Mouse (Mus musculus) MEL (cell line): ENCODE measurements around the gene Tas2r143. TPM values are rescaled to one million over a fixed set of nuclear protein-coding genes. Genes with fewer than 3 reads are reported as not detected.

Experiments used
- DNase-seq: peaks from one replicate; pipeline ENCODE4 v3.0.0; 2011; ENCODE audit warnings: low read depth, low spot score
- H3K27ac ChIP-seq: 2 replicates; pipeline ENCODE4 v1.5.1; 2012; ENCODE audit warnings: low read depth, mild to moderate bottlenecking, control low read depth, low read length, moderate library complexity; ENCODE audit not compliant: control insufficient read depth
- H3K27me3 ChIP-seq, 2 experiments: fragments of 150-350 bp in 1 of 2; sonication (generic) in 1 of 2; 2 replicates each; pipeline ENCODE4 v1.6.1; 2012; ENCODE audit warnings: low read length in 2 of 2, mild to moderate bottlenecking in 2 of 2, improper control_type of control experiment in 1 of 2, moderate library complexity in 1 of 2; ENCODE audit not compliant: insufficient read depth in 2 of 2, control insufficient read depth in 1 of 2
- H3K36me3 ChIP-seq, 2 experiments: 2 replicates each; pipeline ENCODE4 v1.6.1; 2012 to 2014; ENCODE audit warnings: low read length in 2 of 2, improper control_type of control experiment in 1 of 2, inconsistent platforms in 1 of 2, mild to moderate bottlenecking in 1 of 2; ENCODE audit not compliant: insufficient read depth in 2 of 2, control insufficient read depth in 1 of 2
- H3K4me1 ChIP-seq, 2 experiments: fragments of 150-350 bp in 1 of 2; sonication (generic) in 1 of 2; 2 replicates each; pipeline ENCODE4 v1.6.1; 2012; ENCODE audit warnings: low read length in 2 of 2, improper control_type of control experiment in 1 of 2, mild to moderate bottlenecking in 1 of 2; ENCODE audit not compliant: insufficient read depth in 2 of 2, control insufficient read depth in 1 of 2
- H3K4me3 ChIP-seq, 2 experiments: fragments of 150-350 bp in 1 of 2; sonication (generic) in 1 of 2; 2 replicates each; pipeline ENCODE4 v1.5.1; 2012; ENCODE audit warnings: low read depth in 2 of 2, low read length in 2 of 2, mild to moderate bottlenecking in 2 of 2, moderate library complexity in 2 of 2, control low read depth in 1 of 2, improper control_type of control experiment in 1 of 2; ENCODE audit not compliant: control insufficient read depth in 1 of 2, insufficient read depth in 1 of 2
- H3K79me2 ChIP-seq: 2 replicates; pipeline ENCODE4 v1.6.1; 2012; ENCODE audit warnings: mild to moderate bottlenecking, low read length, moderate library complexity; ENCODE audit not compliant: control insufficient read depth, poor library complexity, insufficient read depth
- H3K9ac ChIP-seq: 2 replicates; pipeline ENCODE4 v1.6.1; 2012; ENCODE audit warnings: low read depth, mild to moderate bottlenecking, control low read depth, low read length, moderate library complexity; ENCODE audit not compliant: control insufficient read depth, poor library complexity, severe bottlenecking
- H3K9me3 ChIP-seq: fragments of 150-350 bp; sonication (generic); replicated peaks from 2 replicates; pipeline ENCODE4 v1.6.1; 2012; ENCODE audit warnings: mild to moderate bottlenecking, low read length, improper control_type of control experiment, moderate library complexity; ENCODE audit not compliant: insufficient read depth
- BHLHE40 ChIP-seq: IDR thresholded peaks from 2 replicates; pipeline ENCODE4 v1.6.1; 2012; ENCODE audit warnings: low read depth, mild to moderate bottlenecking, inconsistent platforms, low read length, improper control_type of control experiment, borderline replicate concordance
- CHD1 ChIP-seq: IDR thresholded peaks from 2 replicates; pipeline ENCODE4 v1.6.1; 2012; ENCODE audit warnings: low read depth, mild to moderate bottlenecking, inconsistent platforms, low read length, improper control_type of control experiment
- CHD2 ChIP-seq: IDR thresholded peaks from 2 replicates; pipeline ENCODE4 v1.6.1; 2011; ENCODE audit warnings: low read length, improper control_type of control experiment
- ELF1 ChIP-seq: IDR thresholded peaks from 2 replicates; pipeline ENCODE4 v1.6.1; 2014; ENCODE audit warnings: low read depth, mild to moderate bottlenecking, inconsistent platforms, low read length, improper control_type of control experiment, moderate library complexity
- EP300 ChIP-seq, 2 experiments: IDR thresholded peaks; 2 replicates each; pipeline ENCODE4 v1.6.1; 2011; ENCODE audit warnings: improper control_type of control experiment in 2 of 2, low read length in 2 of 2, low read depth in 1 of 2, mild to moderate bottlenecking in 1 of 2
- ETS1 ChIP-seq: IDR thresholded peaks from 2 replicates; pipeline ENCODE4 v1.6.1; 2012; ENCODE audit warnings: low read depth, mild to moderate bottlenecking, inconsistent platforms, low read length, improper control_type of control experiment, moderate library complexity
- GABPA ChIP-seq: IDR thresholded peaks from 2 replicates; pipeline ENCODE4 v1.6.1; 2012; ENCODE audit warnings: low read depth, mild to moderate bottlenecking, inconsistent platforms, low read length, improper control_type of control experiment, moderate library complexity
- GATA1 ChIP-seq: IDR thresholded peaks from 2 replicates; pipeline ENCODE4 v1.6.1; 2011; ENCODE audit warnings: low read depth, low read length, improper control_type of control experiment
- HCFC1 ChIP-seq: IDR thresholded peaks from 2 replicates; pipeline ENCODE4 v1.6.1; 2012; ENCODE audit warnings: low read depth, mild to moderate bottlenecking, inconsistent platforms, low read length, improper control_type of control experiment, moderate library complexity
- JUND ChIP-seq: IDR thresholded peaks from 2 replicates; pipeline ENCODE4 v1.6.1; 2011; ENCODE audit warnings: low read depth, mild to moderate bottlenecking, improper control_type of control experiment, low read length
- MAFK ChIP-seq: IDR thresholded peaks from 2 replicates; pipeline ENCODE4 v1.6.1; 2011; ENCODE audit warnings: low read depth, mild to moderate bottlenecking, low read length, improper control_type of control experiment, borderline replicate concordance
- MAX ChIP-seq: IDR thresholded peaks from 2 replicates; pipeline ENCODE4 v1.6.1; 2011; ENCODE audit warnings: low read length, improper control_type of control experiment
- MXI1 ChIP-seq: IDR thresholded peaks from 2 replicates; pipeline ENCODE4 v1.6.1; 2011; ENCODE audit warnings: mild to moderate bottlenecking, low read depth, low read length, improper control_type of control experiment
- NELFE ChIP-seq: IDR thresholded peaks from 2 replicates; pipeline ENCODE4 v1.6.1; 2011; ENCODE audit warnings: low read depth, low read length, improper control_type of control experiment
- NRF1 ChIP-seq: IDR thresholded peaks from 2 replicates; pipeline ENCODE4 v1.6.1; 2014; ENCODE audit warnings: low read depth, mild to moderate bottlenecking, inconsistent platforms, low read length, improper control_type of control experiment, moderate library complexity; ENCODE audit not compliant: poor library complexity, insufficient read depth, severe bottlenecking
- POLR2AphosphoS5 ChIP-seq: IDR thresholded peaks from 2 replicates; pipeline ENCODE4 v1.6.1; 2012; ENCODE audit warnings: low read depth, borderline replicate concordance, mild to moderate bottlenecking, inconsistent platforms, low read length, moderate library complexity, mixed read lengths
- RCOR1 ChIP-seq: IDR thresholded peaks from 2 replicates; pipeline ENCODE4 v1.6.1; 2012; ENCODE audit warnings: low read depth, mild to moderate bottlenecking, inconsistent platforms, low read length, improper control_type of control experiment
- SIN3A ChIP-seq: IDR thresholded peaks from 2 replicates; pipeline ENCODE4 v1.6.1; 2012; ENCODE audit warnings: low read length, improper control_type of control experiment, inconsistent platforms
- TAL1 ChIP-seq: IDR thresholded peaks from 2 replicates; pipeline ENCODE4 v1.6.1; 2012; ENCODE audit warnings: mild to moderate bottlenecking, inconsistent platforms, low read length, moderate library complexity, mixed read lengths
- TBP ChIP-seq: IDR thresholded peaks from 2 replicates; pipeline ENCODE4 v1.8.0; 2011; ENCODE audit warnings: low read depth, low read length, improper control_type of control experiment
- USF1 ChIP-seq: IDR thresholded peaks from 2 replicates; pipeline ENCODE4 v1.6.1; 2014; ENCODE audit warnings: low read depth, mild to moderate bottlenecking, inconsistent platforms, low read length, improper control_type of control experiment, moderate library complexity
- ZKSCAN1 ChIP-seq: IDR thresholded peaks from 2 replicates; pipeline ENCODE4 v1.6.1; 2012; ENCODE audit warnings: low read depth, mild to moderate bottlenecking, inconsistent platforms, low read length, improper control_type of control experiment, moderate library complexity
- ZMIZ1 ChIP-seq: IDR thresholded peaks from 2 replicates; pipeline ENCODE4 v1.6.1; 2012; ENCODE audit warnings: low read depth, mild to moderate bottlenecking, inconsistent platforms, low read length, improper control_type of control experiment, moderate library complexity
- polyA plus RNA-seq, 2 experiments: library from polyadenylated mRNA; stranded (reverse) in 1 of 2; unstranded in 1 of 2; fragments of >175 nt in 1 of 2; fragments of >200 nt in 1 of 2; gene quantifications; 2 replicates each; pipeline versions ENCODE4 v1.2.1 to v1.2.4; 2012; ENCODE audit warnings: low replicate concordance in 2 of 2, low read depth in 1 of 2; ENCODE audit not compliant: insufficient read length in 2 of 2, insufficient read depth in 1 of 2, missing spikeins in 1 of 2
- total RNA-seq: library from RNA; depleted of rRNA; stranded (reverse); fragments of 300-350 nt; gene quantifications from 2 replicates; pipeline ENCODE4 v1.2.3, GENCODE M21; 2012

Tas2r143 gene
- total and polyA plus RNA-seq, 3 experiments: not detected

DNA sequence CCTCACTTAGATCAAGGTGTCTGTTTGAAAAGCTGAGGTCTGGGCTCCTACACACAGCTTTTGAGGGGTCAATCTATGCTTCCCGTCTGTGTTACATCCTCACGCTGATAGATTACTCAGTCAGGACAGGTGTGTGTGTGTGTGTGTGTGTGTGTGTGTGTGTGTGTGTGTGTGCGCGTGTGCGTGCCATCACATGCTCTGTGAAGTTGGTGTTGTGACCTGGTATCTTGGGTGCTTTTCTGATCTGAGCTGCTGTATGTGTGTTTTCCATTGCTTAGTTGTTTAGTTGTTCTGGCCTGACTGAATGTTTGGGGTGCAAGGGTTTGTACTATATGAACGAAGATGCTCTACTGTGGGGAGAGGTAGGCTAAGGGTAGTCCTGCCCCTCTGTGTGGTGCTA is 44.7 kb upstream of the Tas2r143 start:
- Histone ChIP-seq H3K4me1 (peaks cover 11 to 46% of the 10 kb centered on the region in 2 experiments), H3K4me3 (no peak overlapping the region), H3K27ac (no peak overlapping the region), H3K27me3 (no peaks in the 10 kb centered on the region), H3K9ac (no peak overlapping the region), H3K36me3 (peaks cover 0 to 30% of the 10 kb centered on the region in 2 experiments; a peak in 3 of 4 replicates), H3K9me3 (no peaks in the 10 kb centered on the region), H3K79me2 (peaks cover under 1% of the 10 kb centered on the region)
- no peak for DNase-seq
- TF ChIP-seq TBP (no peak), TAL1 (no peak), EP300 (IDR thresholded peaks at IDR 0.05; ENCODE audit: low read depth in 1 of 2, low read length in 2 of 2) (no peak), MAX (no peak), POLR2AphosphoS5 (no peak), CHD1 (no peak), RCOR1 (no peak)

DNA sequence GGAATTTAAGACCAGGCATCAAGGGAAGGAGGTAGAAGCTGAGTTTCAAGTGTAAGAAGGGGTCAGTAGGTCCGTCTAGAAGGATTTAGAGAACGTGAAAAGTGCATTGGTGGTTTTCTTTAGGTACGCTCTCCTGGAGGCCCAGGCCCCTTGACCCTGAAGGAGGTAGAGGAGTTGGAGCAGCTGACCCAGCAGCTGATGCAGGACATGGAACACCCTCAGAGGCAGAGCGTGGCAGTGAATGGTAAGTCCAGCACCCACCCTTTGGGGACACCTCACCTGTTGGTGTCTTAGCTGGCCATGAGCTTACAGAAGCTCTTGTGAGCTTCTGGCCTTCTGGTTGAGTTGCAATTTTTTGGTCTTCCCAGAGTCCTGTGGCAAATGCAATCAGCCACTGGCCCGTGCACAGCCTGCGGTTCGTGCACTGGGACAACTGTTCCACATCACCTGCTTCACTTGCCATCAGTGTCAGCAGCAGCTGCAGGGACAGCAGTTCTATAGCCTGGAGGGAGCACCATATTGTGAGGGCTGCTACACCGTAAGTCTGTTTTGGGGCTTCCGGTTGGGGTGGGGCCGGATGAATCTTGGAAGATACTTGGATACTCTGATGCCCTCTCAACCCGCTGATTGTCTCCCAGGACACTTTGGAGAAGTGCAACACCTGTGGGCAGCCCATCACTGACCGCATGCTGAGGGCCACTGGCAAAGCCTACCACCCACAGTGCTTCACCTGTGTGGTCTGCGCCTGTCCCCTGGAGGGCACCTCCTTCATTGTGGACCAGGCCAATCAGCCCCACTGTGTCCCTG is 44.0 kb upstream of the Tas2r143 start:
- H3K4me1 ChIP-seq: peaks cover 11 to 40% of the 10 kb centered on the region in 2 experiments
- TF ChIP-seq USF1: no peak
- TF ChIP-seq SIN3A: no peak
- no peak for TF ChIP-seq ZKSCAN1
- TF ChIP-seq JUND: no peak
- no peak for TF ChIP-seq NRF1
- TF ChIP-seq ZMIZ1: no peak
- TF ChIP-seq RCOR1: no peak
- no peak for TF ChIP-seq CHD2
- no peak for TF ChIP-seq MXI1
- TF ChIP-seq NELFE: no peak
- no peak for TF ChIP-seq MAFK
- no peak for TF ChIP-seq HCFC1
- TF ChIP-seq BHLHE40: no peak
- TF ChIP-seq ETS1: no peak
- no peak for TF ChIP-seq ELF1
- TF ChIP-seq GATA1: no peak
- no peak for TF ChIP-seq POLR2AphosphoS5
- TF ChIP-seq GABPA: no peak
- DNase-seq: no peak
- H3K9ac ChIP-seq: no peak overlapping the region
- H3K27ac ChIP-seq: no peak overlapping the region
- no peak overlapping the region for H3K4me3 ChIP-seq
- H3K79me2 ChIP-seq: no peaks in the 10 kb centered on the region
- peaks cover 0 to 29% of the 10 kb centered on the region in 2 experiments; a peak in 3 of 4 replicates for H3K36me3 ChIP-seq
- no peaks in the 10 kb centered on the region for H3K27me3 ChIP-seq
- H3K9me3 ChIP-seq: no peaks in the 10 kb centered on the region
